18 mouse cellular contexts compared by ENCODE assay signal in the genomic region with DNA sequence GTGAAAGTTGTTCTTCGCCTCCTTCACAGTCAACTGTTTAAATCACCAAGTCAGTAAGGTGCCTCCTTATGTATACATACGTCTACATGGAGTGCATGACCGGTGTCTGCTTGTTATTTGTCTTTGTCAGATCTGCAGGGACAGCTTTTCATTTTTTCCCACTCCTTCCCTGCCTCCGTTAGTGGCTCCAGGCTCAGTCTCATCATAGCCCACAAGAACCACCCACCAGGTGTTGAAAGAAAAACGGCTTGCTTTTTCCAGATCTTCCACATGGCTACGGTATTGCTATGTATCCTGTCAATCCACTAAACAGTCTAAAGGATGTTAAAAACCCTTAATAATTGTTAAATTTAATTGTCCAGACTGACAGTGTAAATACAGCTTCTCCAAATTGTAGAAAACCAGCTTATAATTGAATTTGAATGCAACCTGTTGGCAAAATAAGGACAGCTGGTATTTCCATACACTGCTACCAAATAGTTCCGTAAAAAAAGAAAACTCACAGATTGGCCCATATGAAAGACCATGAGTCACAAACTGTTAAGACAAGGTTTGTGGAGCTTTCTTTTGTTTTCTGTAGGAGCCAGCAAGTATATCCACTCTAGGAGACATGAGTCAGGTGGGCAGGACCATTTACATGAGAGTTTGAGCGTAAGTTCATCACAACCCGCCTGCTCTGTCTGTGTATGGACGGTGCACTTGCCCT. TPM values are rescaled to one million over a fixed set of nuclear protein-coding genes. Genes with fewer than 3 reads are reported as not detected.
DNase-seq lines count a peak whose midpoint lies in the region.
"Had no signal": no experiment of that assay in that cellular context is flagged by ENCODE, and none has a peak within 500 bp of the region (broad histone marks: within the 10 kb centered on the region; RNA-seq: fewer than 3 reads in every experiment).

No protein-coding gene starts in this region.

- intact Hi-C loops in heart, postnatal 10 days (cut with DNase I): no loop called here
- intact Hi-C loops in left cerebral cortex, postnatal 14 days (cut with DNase I): no loop called here

- peak; percentile 72 for DNase-seq in heart, adult 11 months
- no peak for DNase-seq in heart, postnatal 10 days
- DNase-seq in left cerebral cortex, postnatal 14 days (ENCODE audit: low spot score in 2 of 2): peak; percentile 21 to 34
- no peak for DNase-seq in left cerebral cortex, adult 11 months (ENCODE audit: low spot score)
- peak; percentile 8 to 13 for DNase-seq in right cerebral cortex, postnatal 36 days (ENCODE audit: low spot score in 2 of 2)
- DNase-seq in right cerebral cortex, postnatal 10 days (ENCODE audit: low spot score in 2 of 2): no peak
- DNase-seq in telencephalon, adult 2 months (ENCODE audit: low read depth, low spot score): peak; percentile 65
- no peak for DNase-seq in Muller cell, postnatal 12 days (ENCODE audit: inconsistent ontology term)
- DNase-seq: adrenal gland, adult 2 months; adrenal gland, postnatal 14 days; cerebellum, adult 11-12 months; cerebellum, adult 8-10 months; cerebellum, postnatal 10 days; cerebellum, postnatal 36 days; embryo, embryonic 11 days; gastrocnemius, postnatal 10 days; gastrocnemius, postnatal 36 days; heart, postnatal 36 days had no signal

RNA-seq across cellular contexts. Expression of a gene that starts 22.6 kb away (rescaled TPM):
- total RNA-seq in heart, postnatal 10 days (2021): 10 to 100 TPM; 38.5 to 47.3 TPM
- 10 to 100 TPM; 44.5 to 52.2 TPM for total RNA-seq in left cerebral cortex, postnatal 14 days (2021)

Comparison
In these comparisons a context has a peak if more than half of its experiments do, and no peak if none do; other contexts are left out.
1. DNase-seq: peak in heart, adult 11 months (single experiment), left cerebral cortex, postnatal 14 days (2 of 2), right cerebral cortex, postnatal 36 days (2 of 2) and telencephalon, adult 2 months (single experiment); none in heart, postnatal 10 days (0 of 2), left cerebral cortex, adult 11 months (single experiment), right cerebral cortex, postnatal 10 days (0 of 2) and Muller cell, postnatal 12 days (single experiment).